Mouse (Mus musculus) embryonic facial prominence, embryonic 12.5 days (tissue): ENCODE results near the gene Hhipl1. TPM values are rescaled to one million over a fixed set of nuclear protein-coding genes. Genes with fewer than 3 reads are reported as not detected.

Experiments
- ATAC-seq: fragments of 200-750 bp; cut with Nextera tagmentation; 2 replicates; pipeline ENCODE4 v1.8.0; 2017; ENCODE audit not compliant: insufficient number of reproducible peaks, insufficient read depth, low FRiP score, low TSS enrichment
- H3K27ac ChIP-seq: fragments of 300-500 bp; sonication (generic); 2 replicates; pipeline ENCODE4 v1.5.1; 2016; ENCODE audit warnings: mild to moderate bottlenecking
- H3K27me3 ChIP-seq: fragments of 300-500 bp; sonication (generic); 2 replicates; pipeline ENCODE4 v1.6.1; 2016; ENCODE audit warnings: mild to moderate bottlenecking, moderate library complexity
- H3K36me3 ChIP-seq: fragments of 300-500 bp; sonication (generic); 2 replicates; pipeline ENCODE4 v1.6.1; 2016; ENCODE audit warnings: mild to moderate bottlenecking
- H3K4me1 ChIP-seq: fragments of 300-500 bp; sonication (generic); 2 replicates; pipeline ENCODE4 v1.6.1; 2016
- H3K4me2 ChIP-seq: fragments of 300-500 bp; sonication (generic); replicated peaks from 2 replicates; pipeline ENCODE4 v1.6.1; 2016; ENCODE audit warnings: mild to moderate bottlenecking, moderate library complexity
- H3K4me3 ChIP-seq: fragments of 300-500 bp; sonication (generic); 2 replicates; pipeline ENCODE4 v1.5.1; 2016; ENCODE audit warnings: mild to moderate bottlenecking
- H3K9ac ChIP-seq: fragments of 300-500 bp; sonication (generic); 2 replicates; pipeline ENCODE4 v1.6.1; 2016; ENCODE audit warnings: mild to moderate bottlenecking, moderate library complexity
- H3K9me3 ChIP-seq: fragments of 300-500 bp; sonication (generic); 2 replicates; pipeline ENCODE4 v1.6.1; 2016; ENCODE audit warnings: mild to moderate bottlenecking, moderate library complexity
- WGBS: fragments of 180-500 bp; shearing (Covaris S2); methylation state at CpG from one replicate; pipeline ENCODE4 v1.1.7; 2016; 5-methylcytosine and 5-hydroxymethylcytosine counted together
- polyA plus RNA-seq: library from polyadenylated mRNA; unstranded; fragments of >200 nt; fragmentation: Nextera tagmentation; extraction: Ambion mirVana; gene quantifications from 2 replicates; pipeline ENCODE4 v1.2.1, GENCODE M21; 2016

Gene Hhipl1
- polyA plus RNA-seq, 1 experiment from 2014 or later, result 1.0 TPM

- H3K27ac ChIP-seq, result no peak overlapping the region
- H3K4me1 ChIP-seq, result peaks cover 9% of the 10 kb centered on the region
- no peaks in the 10 kb centered on the region for H3K36me3 ChIP-seq
- no peak overlapping the region for H3K4me3 ChIP-seq
- no peak overlapping the region for H3K4me2 ChIP-seq
- no peaks in the 10 kb centered on the region for H3K9me3 ChIP-seq
- no peak overlapping the region for H3K9ac ChIP-seq
- 82% methylated on average over 8 of the region's 8 CpGs for WGBS
- ATAC-seq, result no peak
- peaks cover 26% of the 10 kb centered on the region for H3K27me3 ChIP-seq
These were observed 42.1 kb downstream of the Hhipl1 start for GRCm38 (mm10) chr12:108348151-108348550.

GRCm38 (mm10) chr12:108349026-108349425, 43.0 kb downstream of the Hhipl1 start:
- Histone ChIP-seq H3K36me3 (no peaks in the 10 kb centered on the region), H3K4me1 (peaks cover 9% of the 10 kb centered on the region), H3K27me3 (peaks cover 35% of the 10 kb centered on the region), H3K9ac (no peak overlapping the region), H3K4me2 (no peak overlapping the region), H3K4me3 (no peak overlapping the region), H3K9me3 (no peaks in the 10 kb centered on the region), H3K27ac (no peak overlapping the region)
- no peak for ATAC-seq
- 70% methylated on average over 5 of the region's 5 CpGs for WGBS

- Histone ChIP-seq H3K36me3 (no peaks in the 10 kb centered on the region), H3K27me3 (peaks cover 41% of the 10 kb centered on the region), H3K9ac (no peak overlapping the region), H3K4me1 (peaks cover 9% of the 10 kb centered on the region), H3K9me3 (no peaks in the 10 kb centered on the region), H3K4me2 (no peak overlapping the region), H3K27ac (no peak overlapping the region), H3K4me3 (no peak overlapping the region)
- ATAC-seq, result no peak
- WGBS, result 80% methylated on average over 10 of the region's 10 CpGs
These were observed 44.9 kb downstream of the Hhipl1 start for GRCm38 (mm10) chr12:108350931-108351330.

- Histone ChIP-seq H3K9ac (peak overlapping the region; percentile 45), H3K4me3 (peak overlapping the region; percentile 33), H3K9me3 (no peaks in the 10 kb centered on the region), H3K27ac (no peak overlapping the region), H3K4me2 (peak overlapping the region; percentile 53), H3K4me1 (peaks cover 9% of the 10 kb centered on the region), H3K36me3 (no peaks in the 10 kb centered on the region), H3K27me3 (peaks cover 41% of the 10 kb centered on the region)
- no peak; the same call in 1 of the 2 replicates for ATAC-seq
- whole genome bisulfite sequencing, result 6% methylated on average over 35 of the region's 35 CpGs
These were observed 46.5 kb downstream of the Hhipl1 start for GRCm38 (mm10) chr12:108352371-108353136.

- peaks cover 41% of the 10 kb centered on the region for H3K27me3 ChIP-seq
- no peak overlapping the region for H3K4me2 ChIP-seq
- peaks cover 9% of the 10 kb centered on the region for H3K4me1 ChIP-seq
- ATAC-seq, result no peak
- 62% methylated on average over 2 of the region's 2 CpGs for WGBS
- H3K4me3 ChIP-seq, result no peak overlapping the region
- H3K36me3 ChIP-seq, result no peaks in the 10 kb centered on the region
- H3K27ac ChIP-seq, result no peak overlapping the region
- no peaks in the 10 kb centered on the region for H3K9me3 ChIP-seq
- no peak overlapping the region for H3K9ac ChIP-seq
These were observed 48.2 kb downstream of the Hhipl1 start for GRCm38 (mm10) chr12:108354284-108354683.

- no peak overlapping the region for H3K9ac ChIP-seq
- H3K27ac ChIP-seq, result no peak overlapping the region
- H3K27me3 ChIP-seq, result peaks cover 41% of the 10 kb centered on the region
- H3K4me3 ChIP-seq, result no peak overlapping the region
- H3K9me3 ChIP-seq, result no peaks in the 10 kb centered on the region
- H3K36me3 ChIP-seq, result no peaks in the 10 kb centered on the region
- no peak for ATAC-seq
- H3K4me1 ChIP-seq, result peaks cover 9% of the 10 kb centered on the region
- WGBS, result 76% methylated on average over 1 of the region's 1 CpGs
- H3K4me2 ChIP-seq, result no peak overlapping the region
These were observed 49.2 kb downstream of the Hhipl1 start for GRCm38 (mm10) chr12:108355271-108355670.

- no peak overlapping the region for H3K27ac ChIP-seq
- H3K9me3 ChIP-seq, result no peaks in the 10 kb centered on the region
- H3K9ac ChIP-seq, result no peak overlapping the region
- H3K4me3 ChIP-seq, result no peak overlapping the region
- ATAC-seq, result no peak
- H3K36me3 ChIP-seq, result no peaks in the 10 kb centered on the region
- no peak overlapping the region for H3K4me2 ChIP-seq
- H3K4me1 ChIP-seq, result peaks cover 9% of the 10 kb centered on the region
- H3K27me3 ChIP-seq, result peaks cover 36% of the 10 kb centered on the region
These were observed 49.9 kb downstream of the Hhipl1 start for GRCm38 (mm10) chr12:108355986-108356385.

GRCm38 (mm10) chr12:108363796-108364195, 57.7 kb downstream of the Hhipl1 start:
- H3K4me2 ChIP-seq, result no peak overlapping the region
- no peaks in the 10 kb centered on the region for H3K36me3 ChIP-seq
- peaks cover 3% of the 10 kb centered on the region; the same call in 1 of the 2 replicates for H3K4me1 ChIP-seq
- ATAC-seq, result peak; percentile 41
- H3K4me3 ChIP-seq, result no peak overlapping the region
- no peaks in the 10 kb centered on the region for H3K9me3 ChIP-seq
- WGBS, result 3% methylated on average over 5 of the region's 5 CpGs
- H3K27me3 ChIP-seq, result no peaks in the 10 kb centered on the region
- no peak overlapping the region for H3K27ac ChIP-seq
- no peak overlapping the region for H3K9ac ChIP-seq

- H3K4me3 ChIP-seq, result no peak overlapping the region
- no peaks in the 10 kb centered on the region for H3K36me3 ChIP-seq
- no peaks in the 10 kb centered on the region for H3K9me3 ChIP-seq
- H3K27ac ChIP-seq, result no peak overlapping the region
- no peak overlapping the region for H3K4me2 ChIP-seq
- H3K27me3 ChIP-seq, result no peaks in the 10 kb centered on the region
- ATAC-seq, result no peak
- H3K4me1 ChIP-seq, result peaks cover 3% of the 10 kb centered on the region; the same call in 1 of the 2 replicates
- WGBS, result 20% methylated on average over 3 of the region's 3 CpGs
- H3K9ac ChIP-seq, result no peak overlapping the region
These were observed 59.3 kb downstream of the Hhipl1 start for GRCm38 (mm10) chr12:108365340-108365739.

GRCm38 (mm10) chr12:108365868-108366267, 59.8 kb downstream of the Hhipl1 start:
- peaks cover 7% of the 10 kb centered on the region; the same call in 1 of the 2 replicates for H3K4me1 ChIP-seq
- no peak overlapping the region for H3K4me2 ChIP-seq
- no peak overlapping the region for H3K9ac ChIP-seq
- no peaks in the 10 kb centered on the region for H3K9me3 ChIP-seq
- H3K36me3 ChIP-seq, result no peaks in the 10 kb centered on the region
- no peaks in the 10 kb centered on the region for H3K27me3 ChIP-seq
- H3K4me3 ChIP-seq, result no peak overlapping the region
- H3K27ac ChIP-seq, result no peak overlapping the region
- ATAC-seq, result no peak
- WGBS, result 73% methylated on average over 7 of the region's 7 CpGs

GRCm38 (mm10) chr12:108367909-108368308, 61.8 kb downstream of the Hhipl1 start:
- no peaks in the 10 kb centered on the region for H3K36me3 ChIP-seq
- no peak overlapping the region for H3K27ac ChIP-seq
- H3K27me3 ChIP-seq, result no peaks in the 10 kb centered on the region
- no peaks in the 10 kb centered on the region for H3K9me3 ChIP-seq
- H3K4me3 ChIP-seq, result no peak overlapping the region
- ATAC-seq, result no peak
- H3K9ac ChIP-seq, result no peak overlapping the region
- no peak overlapping the region for H3K4me2 ChIP-seq
- H3K4me1 ChIP-seq, result peaks cover 14% of the 10 kb centered on the region; the same call in 1 of the 2 replicates
- 72% methylated on average over 2 of the region's 2 CpGs for WGBS

- peaks cover 14% of the 10 kb centered on the region; the same call in 1 of the 2 replicates for H3K4me1 ChIP-seq
- no peak overlapping the region for H3K27ac ChIP-seq
These were observed 62.9 kb downstream of the Hhipl1 start for GRCm38 (mm10) chr12:108368921-108369320.

More at GRCm38 (mm10) chr12:108368921-108369320, 62.9 kb downstream of the Hhipl1 start:
- Histone ChIP-seq H3K4me3 (no peak overlapping the region), H3K9ac (no peak overlapping the region), H3K9me3 (no peaks in the 10 kb centered on the region), H3K27me3 (no peaks in the 10 kb centered on the region), H3K36me3 (no peaks in the 10 kb centered on the region), H3K4me2 (no peak overlapping the region)
- 52% methylated on average over 5 of the region's 5 CpGs for WGBS
- no peak for ATAC-seq
